Mouse (Mus musculus) midbrain, embryonic 14.5 days (tissue): ENCODE results near the gene Abcf2. TPM values are rescaled to one million over a fixed set of nuclear protein-coding genes. Genes with fewer than 3 reads are reported as not detected.
"Not testable (repeated sequence)": the region's sequence is repeated elsewhere in the genome, so short reads cannot be mapped to it uniquely, and the experiment has no call there.

ENCODE experiments used
- ATAC-seq: fragments of 200-750 bp; cut with Nextera tagmentation; 2 replicates; pipeline ENCODE4 v1.8.0; 2017; ENCODE audit warnings: moderate number of reproducible peaks, moderate library complexity; ENCODE audit not compliant: low FRiP score, low TSS enrichment
- DNase-seq: peaks from one replicate; pipeline ENCODE4 v3.0.0-alpha.2; 2015
- H3K27ac ChIP-seq: fragments of 300-500 bp; sonication (generic); replicated peaks from 2 replicates; pipeline ENCODE4 v1.5.1; 2014; ENCODE audit warnings: mild to moderate bottlenecking, low read depth, low read length, moderate library complexity
- H3K27me3 ChIP-seq: fragments of 300-500 bp; sonication (generic); 2 replicates; pipeline ENCODE4 v1.6.1; 2014; ENCODE audit warnings: low read length, control low read depth, mixed read lengths; ENCODE audit not compliant: control insufficient read depth, insufficient read depth
- H3K36me3 ChIP-seq: fragments of 300-500 bp; sonication (generic); 2 replicates; pipeline ENCODE4 v1.6.1; 2014; ENCODE audit warnings: low read length, control low read depth; ENCODE audit not compliant: control insufficient read depth, insufficient read depth
- H3K4me1 ChIP-seq: fragments of 300-500 bp; sonication (generic); 2 replicates; pipeline ENCODE4 v1.6.1; 2014; ENCODE audit warnings: mild to moderate bottlenecking, antibody characterized with exemption, low read length, control low read depth; ENCODE audit not compliant: control insufficient read depth, insufficient read depth
- H3K4me2 ChIP-seq: fragments of 300-500 bp; sonication (generic); 2 replicates; pipeline ENCODE4 v1.6.1; 2014; ENCODE audit warnings: mild to moderate bottlenecking, low read length, moderate library complexity
- H3K4me3 ChIP-seq: fragments of 300-500 bp; sonication (generic); replicated peaks from 2 replicates; pipeline ENCODE4 v1.5.1; 2014; ENCODE audit warnings: low read depth, low read length
- H3K9ac ChIP-seq: fragments of 300-500 bp; sonication (generic); replicated peaks from 2 replicates; pipeline ENCODE4 v1.6.1; 2014; ENCODE audit warnings: mild to moderate bottlenecking, low read length, moderate library complexity
- H3K9me3 ChIP-seq: fragments of 300-500 bp; sonication (generic); 2 replicates; pipeline ENCODE4 v1.6.1; 2016; ENCODE audit warnings: low read length, control low read depth, mixed read lengths; ENCODE audit not compliant: control insufficient read depth
- WGBS: fragments of 180-500 bp; shearing (Covaris S2); extraction: QIAGEN DNeasy Blood & Tissue Kit; methylation state at CpG from one replicate; pipeline ENCODE4 v1.1.7; 2014; 5-methylcytosine and 5-hydroxymethylcytosine counted together
- polyA plus RNA-seq: library from polyadenylated mRNA; unstranded; fragments of >200 nt; fragmentation: Nextera tagmentation; extraction: Ambion mirVana; gene quantifications from 2 replicates; pipeline ENCODE4 v1.2.1, GENCODE M21; 2014

The Abcf2 gene
- polyA plus RNA-seq, 1 experiment from 2014 or later = 88.1 TPM

GRCm38 (mm10) chr5:24578109-24578963 is 1.1 kb upstream of the Abcf2 start:
- H3K4me2 ChIP-seq = peak overlapping the region; percentile 68
- H3K9me3 ChIP-seq = no peaks in the 10 kb centered on the region
- peaks cover 18% of the 10 kb centered on the region for H3K36me3 ChIP-seq
- ATAC-seq (no peak), DNase-seq (no peak)
- peaks cover 8% of the 10 kb centered on the region for H3K4me1 ChIP-seq
- peak overlapping the region; percentile 48; the same call in 1 of the 2 replicates for H3K9ac ChIP-seq
- 73% methylated on average over 6 of the region's 6 CpGs for WGBS
- H3K4me3 ChIP-seq = peak overlapping the region; percentile 79
- H3K27me3 ChIP-seq = no peaks in the 10 kb centered on the region
- H3K27ac ChIP-seq = no peak overlapping the region

- peaks cover 8% of the 10 kb centered on the region for H3K4me1 ChIP-seq
- no peaks in the 10 kb centered on the region for H3K9me3 ChIP-seq
- H3K27me3 ChIP-seq = no peaks in the 10 kb centered on the region
- H3K4me2 ChIP-seq = peak overlapping the region; percentile 85
- ATAC-seq = no peak
- H3K27ac ChIP-seq = peak overlapping the region; percentile 73
- peaks cover 33% of the 10 kb centered on the region for H3K36me3 ChIP-seq
- under 1% methylated on average over 32 of the region's 32 CpGs for WGBS
- no peak for DNase-seq
- peak overlapping the region; percentile 79 for H3K4me3 ChIP-seq
- peak overlapping the region; percentile 67 for H3K9ac ChIP-seq
Measured at GRCm38 (mm10) chr5:24576801-24577182, 475 bp downstream of the Abcf2 start.

GRCm38 (mm10) chr5:24575948-24576347 is 1.3 kb downstream of the Abcf2 start:
- Histone ChIP-seq H3K27ac (no peak overlapping the region), H3K4me3 (0 out of 2 replicates have a peak overlapping the region, but pooled peaks have one; percentile 79), H3K9ac (no peak overlapping the region), H3K27me3 (no peaks in the 10 kb centered on the region), H3K4me2 (peak overlapping the region; percentile 85), H3K36me3 (peaks cover 42% of the 10 kb centered on the region), H3K9me3 (no peaks in the 10 kb centered on the region), H3K4me1 (peaks cover 8% of the 10 kb centered on the region)
- DNase-seq = no peak
- ATAC-seq = no peak
- WGBS = 90% methylated on average over 1 of the region's 1 CpGs

- Histone ChIP-seq H3K9ac (no peak within 1 kb of the TSS), H3K4me1 (no peaks in the 10 kb centered on the region), H3K27ac (no peak within 1 kb of the TSS), H3K36me3 (no peaks in the 10 kb centered on the region), H3K9me3 (no peaks in the 10 kb centered on the region), H3K4me3 (no peak within 1 kb of the TSS), H3K27me3 (no peaks in the 10 kb centered on the region), H3K4me2 (no peak within 1 kb of the TSS)
- no peak for DNase-seq
- 79% methylated on average over 2 of the region's 2 CpGs for WGBS
- no peak for ATAC-seq
Measured at GRCm38 (mm10) chr5:24556709-24557108, 20.6 kb downstream of the Abcf2 start, which contains the start of gene 4931409K22Rik. 4931409K22Rik (minus strand) TSS chr5:24556809.

- 92% methylated on average over 7 of the region's 7 CpGs for WGBS
- peaks cover 10% of the 10 kb centered on the region for H3K4me1 ChIP-seq
- H3K36me3 ChIP-seq, H3K4me3 ChIP-seq, H3K27me3 ChIP-seq, ATAC-seq, H3K27ac ChIP-seq, H3K9me3 ChIP-seq, H3K4me2 ChIP-seq, DNase-seq, H3K9ac ChIP-seq: not testable (repeated sequence)
Measured at GRCm38 (mm10) chr5:24555335-24555734, 21.9 kb downstream of the Abcf2 start.

GRCm38 (mm10) chr5:24553621-24554244 is 23.5 kb downstream of the Abcf2 start:
- Histone ChIP-seq H3K4me1 (peaks cover 10% of the 10 kb centered on the region), H3K9ac (no peak overlapping the region), H3K4me3 (no peak overlapping the region), H3K27me3 (no peaks in the 10 kb centered on the region), H3K36me3 (no peaks in the 10 kb centered on the region), H3K27ac (no peak overlapping the region), H3K9me3 (no peaks in the 10 kb centered on the region), H3K4me2 (no peak overlapping the region)
- 82% methylated on average over 5 of the region's 5 CpGs for WGBS
- DNase-seq (no peak), ATAC-seq (no peak)

- Histone ChIP-seq H3K36me3 (no peaks in the 10 kb centered on the region), H3K9ac (no peak overlapping the region), H3K27me3 (no peaks in the 10 kb centered on the region), H3K4me1 (peaks cover 10% of the 10 kb centered on the region), H3K4me3 (no peak overlapping the region), H3K4me2 (peak overlapping the region; percentile 29; the same call in 1 of the 2 replicates), H3K27ac (0 out of 2 replicates have a peak overlapping the region, but pooled peaks have one; percentile 5), H3K9me3 (no peaks in the 10 kb centered on the region)
- ATAC-seq (no peak), DNase-seq (no peak)
- WGBS = 54% methylated on average over 2 of the region's 2 CpGs
Measured at GRCm38 (mm10) chr5:24551317-24551688, 26.0 kb downstream of the Abcf2 start.

- Histone ChIP-seq H3K4me1 (peaks cover 10% of the 10 kb centered on the region), H3K27ac (0 out of 2 replicates have a peak overlapping the region, but pooled peaks have one; percentile 5), H3K4me2 (peak overlapping the region; percentile 29; the same call in 1 of the 2 replicates), H3K36me3 (no peaks in the 10 kb centered on the region), H3K9ac (no peak overlapping the region), H3K4me3 (no peak overlapping the region), H3K27me3 (no peaks in the 10 kb centered on the region), H3K9me3 (no peaks in the 10 kb centered on the region)
- WGBS = 37% methylated on average over 26 of the region's 26 CpGs
- ATAC-seq = peak; percentile 50
- DNase-seq = peak; percentile 74
Measured at GRCm38 (mm10) chr5:24550598-24551316, 26.5 kb downstream of the Abcf2 start.
